Mouse (Mus musculus): Measurements from ENCODE around the gene Gal3st2. TPM values are rescaled to one million over a fixed set of nuclear protein-coding genes. Genes with fewer than 3 reads are reported as not detected.
"Not testable (repeated sequence)": the region's sequence is repeated elsewhere in the genome, so short reads cannot be mapped to it uniquely, and the experiment has no call there.

Gal3st2 gene
- polyA plus RNA-seq, 1 experiment: not detected

- H3K4me1 ChIP-seq (ENCODE audit: control insufficient read depth, insufficient read depth, insufficient read length, low read length); H3K4me3 ChIP-seq (ENCODE audit: insufficient read depth, low read depth, low read length); H3K27ac ChIP-seq (replicated peaks; ENCODE audit: low read depth, low read length): not testable (repeated sequence)
These were observed 56.1 kb downstream of the Gal3st2 start for GRCm38 (mm10) chr1:93917160-93917559.

GRCm38 (mm10) chr1:93918011-93918410, 56.9 kb downstream of the Gal3st2 start, which contains the start of gene Gal3st2b:
TSS of gene Gal3st2b (plus strand) at chr1:93918311.
- not testable (repeated sequence) for H3K4me3 ChIP-seq (ENCODE audit: insufficient read depth, low read depth, low read length); H3K4me1 ChIP-seq (ENCODE audit: control insufficient read depth, insufficient read depth, insufficient read length, low read length); H3K27ac ChIP-seq (replicated peaks; ENCODE audit: low read depth, low read length)

- not testable (repeated sequence) for H3K4me3 ChIP-seq (ENCODE audit: insufficient read depth, low read depth, low read length); H3K4me1 ChIP-seq (ENCODE audit: control insufficient read depth, insufficient read depth, insufficient read length, low read length); H3K27ac ChIP-seq (replicated peaks; ENCODE audit: low read depth, low read length)
These were observed 57.7 kb downstream of the Gal3st2 start for GRCm38 (mm10) chr1:93918775-93919174.

GRCm38 (mm10) chr1:93919321-93919720, 58.2 kb downstream of the Gal3st2 start:
- H3K4me3 ChIP-seq (ENCODE audit: insufficient read depth, low read depth, low read length); H3K4me1 ChIP-seq (ENCODE audit: control insufficient read depth, insufficient read depth, insufficient read length, low read length); H3K27ac ChIP-seq (replicated peaks; ENCODE audit: low read depth, low read length): not testable (repeated sequence)

GRCm38 (mm10) chr1:93922609-93923008, 61.5 kb downstream of the Gal3st2 start:
- not testable (repeated sequence) for H3K4me3 ChIP-seq (ENCODE audit: insufficient read depth, low read depth, low read length); H3K4me1 ChIP-seq (ENCODE audit: control insufficient read depth, insufficient read depth, insufficient read length, low read length); H3K27ac ChIP-seq (replicated peaks; ENCODE audit: low read depth, low read length)

- H3K27ac ChIP-seq (replicated peaks; ENCODE audit: low read depth, low read length); H3K4me3 ChIP-seq (ENCODE audit: insufficient read depth, low read depth, low read length); H3K4me1 ChIP-seq (ENCODE audit: control insufficient read depth, insufficient read depth, insufficient read length, low read length): not testable (repeated sequence)
These were observed 62.0 kb downstream of the Gal3st2 start for GRCm38 (mm10) chr1:93923098-93923497.

Other genes starting within 250 kb of the Gal3st2 start
- 27.4 and 29.6 TPM in 2 replicates for gene Stk25, start 202.6 kb upstream of the Gal3st2 start, polyA plus RNA-seq (2012; ENCODE audit: insufficient read depth, insufficient read length, missing spikeins)
- 1.2 and 2.1 TPM in 2 replicates for gene Bok, start 175.6 kb upstream of the Gal3st2 start, polyA plus RNA-seq (2012; ENCODE audit: insufficient read depth, insufficient read length, missing spikeins)
- 34.8 and 43.4 TPM in 2 replicates for gene Atg4b, start 109.8 kb upstream of the Gal3st2 start, polyA plus RNA-seq (2012; ENCODE audit: insufficient read depth, insufficient read length, missing spikeins)
- 23.4 and 24.1 TPM in 2 replicates for gene Thap4, start 106.4 kb upstream of the Gal3st2 start, polyA plus RNA-seq (2012; ENCODE audit: insufficient read depth, insufficient read length, missing spikeins)
- 39.9 and 45.2 TPM in 2 replicates for gene Dtymk, start 59.4 kb upstream of the Gal3st2 start, polyA plus RNA-seq (2012; ENCODE audit: insufficient read depth, insufficient read length, missing spikeins)
- gene Ing5, start 57.3 kb upstream of the Gal3st2 start, polyA plus RNA-seq (2012; ENCODE audit: insufficient read depth, insufficient read length, missing spikeins): 5.0 and 6.1 TPM in 2 replicates
- 23.7 and 30.9 TPM in 2 replicates for gene D2hgdh, start 36.4 kb upstream of the Gal3st2 start, polyA plus RNA-seq (2012; ENCODE audit: insufficient read depth, insufficient read length, missing spikeins)
- gene Gal3st2b, start 57.0 kb downstream of the Gal3st2 start, polyA plus RNA-seq (2012; ENCODE audit: insufficient read depth, insufficient read length, missing spikeins): not detected in 2 replicates
- not detected in 2 replicates for gene Gal3st2c, start 129.2 kb downstream of the Gal3st2 start, polyA plus RNA-seq (2012; ENCODE audit: insufficient read depth, insufficient read length, missing spikeins)
- not detected in 2 replicates for gene Neu4, start 159.1 kb downstream of the Gal3st2 start, polyA plus RNA-seq (2012; ENCODE audit: insufficient read depth, insufficient read length, missing spikeins)
- gene Pdcd1, start 191.2 kb downstream of the Gal3st2 start, polyA plus RNA-seq (2012; ENCODE audit: insufficient read depth, insufficient read length, missing spikeins): not detected in 2 replicates